Mouse (Mus musculus) heart, embryonic 12.5 days (tissue): ENCODE measurements around the gene Top2b. TPM values are rescaled to one million over a fixed set of nuclear protein-coding genes. Genes with fewer than 3 reads are reported as not detected.

ENCODE experiments used
- ATAC-seq: fragments of 200-750 bp; cut with Nextera tagmentation; 2 replicates; pipeline ENCODE4 v1.8.0; 2017; ENCODE audit warnings: moderate TSS enrichment, moderate library complexity; ENCODE audit not compliant: insufficient number of reproducible peaks, low FRiP score
- H3K27ac ChIP-seq: fragments of 300-500 bp; sonication (generic); 2 replicates; pipeline ENCODE4 v1.5.1; 2016; ENCODE audit warnings: mild to moderate bottlenecking, moderate library complexity; ENCODE audit not compliant: poor library complexity, severe bottlenecking
- H3K27me3 ChIP-seq: fragments of 300-500 bp; sonication (generic); replicated peaks from 2 replicates; pipeline ENCODE4 v1.6.1; 2016; ENCODE audit warnings: mild to moderate bottlenecking, moderate library complexity
- H3K36me3 ChIP-seq: fragments of 300-500 bp; sonication (generic); 2 replicates; pipeline ENCODE4 v1.6.1; 2016; ENCODE audit warnings: mild to moderate bottlenecking, moderate library complexity
- H3K4me1 ChIP-seq: fragments of 300-500 bp; sonication (generic); replicated peaks from 2 replicates; pipeline ENCODE4 v1.6.1; 2016; ENCODE audit warnings: mild to moderate bottlenecking
- H3K4me2 ChIP-seq: fragments of 300-500 bp; sonication (generic); 2 replicates; pipeline ENCODE4 v1.6.1; 2016; ENCODE audit warnings: mild to moderate bottlenecking, moderate library complexity
- H3K4me3 ChIP-seq: fragments of 300-500 bp; sonication (generic); 2 replicates; pipeline ENCODE4 v1.5.1; 2016; ENCODE audit warnings: mild to moderate bottlenecking
- H3K9ac ChIP-seq: fragments of 300-500 bp; sonication (generic); 2 replicates; pipeline ENCODE4 v1.6.1; 2016; ENCODE audit warnings: mild to moderate bottlenecking, moderate library complexity
- H3K9me3 ChIP-seq: fragments of 300-500 bp; sonication (generic); replicated peaks from 2 replicates; pipeline ENCODE4 v1.6.1; 2016; ENCODE audit warnings: mild to moderate bottlenecking, moderate library complexity
- WGBS: fragments of 180-500 bp; shearing (Covaris S2); methylation state at CpG from one replicate; pipeline ENCODE4 v1.1.7; 2016; 5-methylcytosine and 5-hydroxymethylcytosine counted together
- polyA plus RNA-seq: library from polyadenylated mRNA; unstranded; fragments of >200 nt; fragmentation: Nextera tagmentation; extraction: Ambion mirVana; gene quantifications from 2 replicates; pipeline ENCODE4 v1.2.1, GENCODE M21; 2016

Gene Top2b
- polyA plus RNA-seq, result 61.7 and 63.8 TPM in 2 replicates

DNA sequence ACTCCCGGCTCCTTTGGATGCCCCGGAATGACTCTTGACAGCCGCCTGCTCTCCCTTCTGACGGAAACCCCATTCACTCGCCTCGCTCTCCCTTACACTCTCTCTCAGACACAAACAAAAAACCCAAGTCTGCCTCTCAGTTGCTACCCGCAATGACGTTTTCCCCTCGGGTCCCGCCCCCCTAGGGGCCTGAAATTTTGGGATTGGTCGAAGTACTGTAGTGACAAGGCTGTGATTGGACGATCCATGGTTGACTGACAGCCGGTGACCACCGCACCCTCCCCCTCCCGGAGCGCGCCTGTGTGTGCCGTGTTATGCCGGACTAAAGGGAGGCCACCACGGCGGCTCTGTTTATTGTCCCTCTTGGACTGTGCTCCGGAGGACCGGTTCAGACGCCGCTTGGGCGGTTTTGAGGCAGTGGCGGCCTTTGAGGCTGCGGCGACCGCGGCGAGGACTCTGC lies at the start of gene Top2b:
TSS of gene Top2b (plus strand) at position 302 of the 460 bp plus-strand sequence.
- Histone ChIP-seq H3K9me3 (no peaks in the 10 kb centered on the region), H3K27ac (peak within 1 kb of the TSS; percentile 98), H3K4me3 (peak within 1 kb of the TSS; percentile 94), H3K4me2 (peak within 1 kb of the TSS; percentile 78), H3K27me3 (no peaks in the 10 kb centered on the region), H3K9ac (peak within 1 kb of the TSS; percentile 99), H3K4me1 (peaks cover 18% of the 10 kb centered on the region), H3K36me3 (no peaks in the 10 kb centered on the region)
- 0% methylated on average over 32 of the region's 32 CpGs for WGBS
- ATAC-seq, result peak; percentile 99

- no peak overlapping the region for H3K4me2 ChIP-seq
- H3K27ac ChIP-seq, result no peak overlapping the region
- no peaks in the 10 kb centered on the region for H3K27me3 ChIP-seq
- ATAC-seq, result no peak
- no peak overlapping the region for H3K4me3 ChIP-seq
- no peaks in the 10 kb centered on the region for H3K9me3 ChIP-seq
- no peak overlapping the region for H3K9ac ChIP-seq
- H3K36me3 ChIP-seq, result no peaks in the 10 kb centered on the region
- 32% methylated on average over 1 of the region's 1 CpGs for WGBS
- H3K4me1 ChIP-seq, result peaks cover 12% of the 10 kb centered on the region
These were observed 48.3 kb upstream of the Top2b start for GRCm38 (mm10) chr14:16316715-16317114.

DNA sequence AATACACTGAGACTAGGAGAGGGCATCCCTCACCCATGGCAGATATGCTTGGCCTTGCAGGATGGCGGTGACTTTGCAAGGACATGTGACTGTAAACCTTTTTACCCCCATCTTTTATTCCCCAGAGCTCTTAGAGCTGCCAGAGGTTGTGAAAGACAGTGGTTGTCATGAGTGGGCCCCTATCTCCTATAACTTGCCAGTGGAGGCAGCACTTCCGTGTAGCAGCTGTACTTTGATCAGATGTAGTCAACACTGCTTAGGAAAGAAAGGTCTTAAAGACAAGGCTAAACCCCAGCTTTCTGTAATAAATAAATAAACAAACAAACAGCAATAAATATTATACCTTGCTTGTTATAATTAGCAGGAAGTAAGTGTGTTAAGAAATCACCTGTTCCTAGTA lies 45.2 kb upstream of the Top2b start:
- WGBS, result 79% methylated on average over 2 of the region's 2 CpGs
- Histone ChIP-seq H3K27me3 (no peaks in the 10 kb centered on the region), H3K36me3 (no peaks in the 10 kb centered on the region), H3K9me3 (no peaks in the 10 kb centered on the region), H3K27ac (no peak overlapping the region), H3K9ac (no peak overlapping the region), H3K4me1 (no peaks in the 10 kb centered on the region), H3K4me2 (no peak overlapping the region), H3K4me3 (no peak overlapping the region)
- no peak for ATAC-seq

- ATAC-seq, result no peak
- H3K27ac ChIP-seq, result no peak overlapping the region
- WGBS, result 69% methylated on average over 4 of the region's 4 CpGs
These were observed 40.6 kb upstream of the Top2b start for GRCm38 (mm10) chr14:16324394-16324793.

DNA sequence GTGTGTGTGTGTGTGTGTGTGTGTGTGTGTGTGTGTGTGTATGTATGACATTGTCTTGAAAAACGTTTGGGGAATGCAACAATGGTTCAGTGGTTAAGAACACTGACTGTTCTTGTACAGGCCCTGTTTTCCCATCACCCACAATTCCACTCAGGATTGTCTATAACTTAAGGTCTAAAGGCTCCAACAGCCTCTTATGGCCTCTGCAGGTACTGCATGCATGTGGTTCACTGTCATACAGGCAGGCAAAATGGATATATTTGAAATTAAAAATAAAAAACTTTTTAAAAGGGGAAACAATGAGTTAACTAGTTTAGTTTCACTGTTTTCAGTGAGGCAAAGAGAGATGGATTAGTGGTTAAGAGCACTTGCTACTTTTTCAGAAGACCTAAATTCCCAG lies 39.8 kb upstream of the Top2b start:
- 18% methylated on average over 1 of the region's 1 CpGs for WGBS

More at GRCm38 (mm10) chr14:16324394-16324793, 40.6 kb upstream of the Top2b start:
- Histone ChIP-seq H3K27me3 (no peaks in the 10 kb centered on the region), H3K36me3 (no peaks in the 10 kb centered on the region), H3K4me2 (no peak overlapping the region), H3K4me1 (peaks cover 11% of the 10 kb centered on the region), H3K9me3 (no peaks in the 10 kb centered on the region), H3K4me3 (no peak overlapping the region), H3K9ac (no peak overlapping the region)

DNA sequence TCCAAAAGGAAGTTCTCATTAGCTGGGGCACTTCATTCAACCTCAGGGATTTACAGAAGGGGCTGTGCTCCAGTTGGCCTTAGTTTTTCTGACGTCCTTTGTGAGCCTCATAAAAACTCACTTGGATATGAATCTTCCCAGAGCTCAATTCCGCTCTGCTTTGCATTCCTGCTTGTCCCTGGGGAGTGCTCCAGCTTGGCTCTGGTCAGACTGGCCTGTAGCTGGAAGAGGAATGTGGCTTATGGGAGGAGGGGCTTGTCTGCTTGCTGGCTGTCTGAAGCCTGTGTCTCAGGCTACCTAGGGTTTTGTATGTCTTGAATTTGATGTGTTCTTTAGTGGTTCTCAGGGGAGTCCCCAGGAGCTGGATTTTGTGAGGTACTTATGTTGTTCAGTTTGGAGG lies 36.4 kb upstream of the Top2b start:
- 1% methylated on average over 2 of the region's 2 CpGs for WGBS
- H3K9me3 ChIP-seq, result no peaks in the 10 kb centered on the region
- no peaks in the 10 kb centered on the region for H3K36me3 ChIP-seq
- no peak overlapping the region for H3K9ac ChIP-seq
- no peaks in the 10 kb centered on the region for H3K27me3 ChIP-seq
- ATAC-seq, result peak; percentile 81
- H3K4me3 ChIP-seq, result no peak overlapping the region
- peaks cover 12% of the 10 kb centered on the region for H3K4me1 ChIP-seq
- H3K27ac ChIP-seq, result no peak overlapping the region
- no peak overlapping the region for H3K4me2 ChIP-seq

More for the DNA sequence above, 39.8 kb upstream of the Top2b start:
- H3K36me3 ChIP-seq, result no peaks in the 10 kb centered on the region
- no peaks in the 10 kb centered on the region for H3K9me3 ChIP-seq
- ATAC-seq, result no peak
- no peak overlapping the region for H3K4me2 ChIP-seq
- no peak overlapping the region for H3K4me3 ChIP-seq
- H3K9ac ChIP-seq, result no peak overlapping the region
- peaks cover 12% of the 10 kb centered on the region for H3K4me1 ChIP-seq
- H3K27me3 ChIP-seq, result no peaks in the 10 kb centered on the region
- no peak overlapping the region for H3K27ac ChIP-seq

GRCm38 (mm10) chr14:16328959-16329480 lies 36.0 kb upstream of the Top2b start:
- no peak overlapping the region for H3K4me2 ChIP-seq
- no peak overlapping the region for H3K4me3 ChIP-seq
- H3K9ac ChIP-seq, result no peak overlapping the region
- peak overlapping the region; percentile 54 for H3K27ac ChIP-seq
- whole genome bisulfite sequencing, result 26% methylated on average over 5 of the region's 5 CpGs
- H3K9me3 ChIP-seq, result no peaks in the 10 kb centered on the region
- no peaks in the 10 kb centered on the region for H3K27me3 ChIP-seq
- H3K4me1 ChIP-seq, result peaks cover 12% of the 10 kb centered on the region
- no peak for ATAC-seq
- H3K36me3 ChIP-seq, result no peaks in the 10 kb centered on the region

DNA sequence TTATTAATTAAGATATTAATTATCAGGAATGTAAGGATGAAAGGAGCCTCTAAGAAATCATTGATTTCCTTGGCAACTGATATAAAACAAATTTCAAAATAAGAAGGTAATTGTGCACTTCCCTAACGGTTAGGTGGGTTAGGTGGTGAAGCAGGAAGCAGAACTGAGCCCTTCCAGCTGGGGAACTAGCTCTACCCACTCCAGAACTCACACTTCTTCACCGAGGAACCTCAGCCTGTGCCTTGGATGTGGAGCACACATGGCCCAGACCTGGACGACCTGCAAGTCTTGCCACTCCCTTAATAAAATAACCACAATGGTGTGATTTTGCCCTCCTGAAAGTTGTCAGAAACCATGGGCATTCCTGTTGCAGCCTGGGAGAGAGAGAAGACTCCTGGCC lies 35.2 kb upstream of the Top2b start:
- Histone ChIP-seq H3K36me3 (no peaks in the 10 kb centered on the region), H3K4me1 (peaks cover 12% of the 10 kb centered on the region), H3K9ac (no peak overlapping the region), H3K27me3 (no peaks in the 10 kb centered on the region), H3K4me3 (no peak overlapping the region), H3K4me2 (no peak overlapping the region), H3K9me3 (no peaks in the 10 kb centered on the region), H3K27ac (no peak overlapping the region)
- no peak for ATAC-seq
- WGBS, result 72% methylated on average over 3 of the region's 3 CpGs

DNA sequence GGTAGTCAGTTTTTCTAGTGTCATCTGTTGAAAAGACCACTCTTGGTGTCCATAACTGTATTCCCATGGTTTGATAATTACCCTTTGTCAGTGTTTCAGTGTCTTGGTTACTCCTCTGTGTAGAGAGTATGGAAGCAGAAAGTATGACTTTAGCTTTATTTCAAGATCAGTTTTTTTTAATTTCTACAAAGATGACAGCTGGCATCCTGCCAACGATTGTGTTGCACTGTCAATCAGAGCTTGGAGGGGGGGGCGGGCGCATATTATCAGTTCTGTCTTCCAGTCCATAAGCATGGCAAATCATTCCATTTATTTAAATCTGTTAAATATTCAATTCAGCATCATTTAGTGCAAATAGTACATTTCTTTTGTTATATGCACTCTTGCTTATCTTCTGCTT lies 30.7 kb upstream of the Top2b start:
- no peaks in the 10 kb centered on the region for H3K36me3 ChIP-seq
- H3K9me3 ChIP-seq, result no peaks in the 10 kb centered on the region
- H3K27ac ChIP-seq, result no peak overlapping the region
- no peak overlapping the region for H3K4me3 ChIP-seq
- H3K27me3 ChIP-seq, result no peaks in the 10 kb centered on the region
- H3K4me2 ChIP-seq, result no peak overlapping the region
- no peak overlapping the region for H3K9ac ChIP-seq
- peaks cover 11% of the 10 kb centered on the region for H3K4me1 ChIP-seq
- no peak for ATAC-seq
- WGBS, result 86% methylated on average over 3 of the region's 3 CpGs

- no peaks in the 10 kb centered on the region for H3K36me3 ChIP-seq
- H3K9me3 ChIP-seq, result no peaks in the 10 kb centered on the region
- H3K9ac ChIP-seq, result no peak overlapping the region
- WGBS, result 35% methylated on average over 3 of the region's 3 CpGs
- H3K4me2 ChIP-seq, result no peak overlapping the region
- no peak overlapping the region for H3K27ac ChIP-seq
- no peak for ATAC-seq
- no peaks in the 10 kb centered on the region for H3K27me3 ChIP-seq
- H3K4me3 ChIP-seq, result no peak overlapping the region
- H3K4me1 ChIP-seq, result peaks cover 9% of the 10 kb centered on the region
These were observed 29.1 kb upstream of the Top2b start for GRCm38 (mm10) chr14:16335835-16336417.

GRCm38 (mm10) chr14:16347505-16347904 lies 17.5 kb upstream of the Top2b start:
- H3K9me3 ChIP-seq, result 0 out of 2 replicates have a peak, but pooled peaks cover 1% of the 10 kb centered on the region

GRCm38 (mm10) chr14:16359704-16360103 lies 5.3 kb upstream of the Top2b start:
- WGBS, result 33% methylated on average over 1 of the region's 1 CpGs
- H3K4me2 ChIP-seq, result no peak overlapping the region
- H3K4me3 ChIP-seq, result no peak overlapping the region
- no peak overlapping the region for H3K9ac ChIP-seq
- no peak overlapping the region for H3K27ac ChIP-seq
- no peaks in the 10 kb centered on the region for H3K9me3 ChIP-seq
- ATAC-seq, result no peak
- H3K4me1 ChIP-seq, result peaks cover 7% of the 10 kb centered on the region; the same call in 1 of the 2 replicates
- no peaks in the 10 kb centered on the region for H3K36me3 ChIP-seq
- H3K27me3 ChIP-seq, result no peaks in the 10 kb centered on the region

More at GRCm38 (mm10) chr14:16347505-16347904, 17.5 kb upstream of the Top2b start:
- Histone ChIP-seq H3K36me3 (no peaks in the 10 kb centered on the region), H3K4me2 (no peak overlapping the region), H3K9ac (no peak overlapping the region), H3K4me3 (no peak overlapping the region), H3K4me1 (no peaks in the 10 kb centered on the region), H3K27me3 (no peaks in the 10 kb centered on the region), H3K27ac (no peak overlapping the region)
- ATAC-seq, result no peak
- WGBS, result 73% methylated on average over 9 of the region's 9 CpGs
